ENCODE assay signal across 11 mouse cellular contexts in genomic region chr6:38882728-38883171, GRCm38 (mm10). TPM values are rescaled to one million over a fixed set of nuclear protein-coding genes. Genes with fewer than 3 reads are reported as not detected.
A peak's percentile ranks its signal among the peaks of the same experiment; 100 is the strongest.
DNase-seq lines count a peak whose midpoint lies in the region; ATAC-seq and TF ChIP-seq lines count a peak whose summit lies in the region.
"Had no signal": no experiment of that assay in that cellular context is flagged by ENCODE, and none has a peak within 500 bp of the region (broad histone marks: within the 10 kb centered on the region; RNA-seq: fewer than 3 reads in every experiment).

No protein-coding gene starts in this region.

- H3K27ac ChIP-seq in gastrocnemius, adult 2 months, result no peak overlapping the region
- H3K27ac ChIP-seq: forebrain, embryonic 15.5 days; hindbrain, embryonic 14.5 days; midbrain, embryonic 12.5 days had no signal

- no peak overlapping the region for H3K4me3 ChIP-seq in gastrocnemius, adult 2 months
- H3K4me3 ChIP-seq: forebrain, embryonic 15.5 days; midbrain, embryonic 12.5 days had no signal

- intact Hi-C loops in left cerebral cortex, postnatal 4 days (cut with DNase I), result no loop called here
- intact Hi-C loops in gastrocnemius, postnatal 36 days (cut with DNase I), result no loop called here
- intact Hi-C loops in gastrocnemius, adult 2 months (cut with DNase I), result no loop called here

- ATAC-seq in megakaryocyte, adult 5-6 weeks (ENCODE audit: poor library complexity, severe bottlenecking), result peak; percentile 67
- ATAC-seq in monocyte, adult 5-6 weeks (replicated peaks; ENCODE audit: insufficient number of reproducible peaks, low FRiP score, low TSS enrichment, poor library complexity, severe bottlenecking), result no peak
- ATAC-seq: forebrain, embryonic 15.5 days had no signal

- no peak for TF ChIP-seq CTCF in gastrocnemius, adult 2 months (IDR thresholded peaks at IDR 0.05)

- DNase-seq in left cerebral cortex, postnatal 4 days, result peak; percentile 36
- no peak for DNase-seq in left cerebral cortex, adult 11 months (ENCODE audit: low spot score)
- peak; percentile 61 for DNase-seq in Muller cell, postnatal 12 days (ENCODE audit: inconsistent ontology term)
- DNase-seq in cerebellum, adult 9-11 months, result peak; percentile 66
- no peak for DNase-seq in gastrocnemius, postnatal 36 days
- no peak for DNase-seq in gastrocnemius, adult 2 months

RNA-seq across cellular contexts. Expression of gene Hipk2, which starts 6.8 kb away (rescaled TPM):
- 10 to 100 TPM; 54.6 to 55.5 TPM for total RNA-seq in left cerebral cortex, postnatal 4 days (2021)
- 54.5 and 60.9 TPM in 2 replicates for total RNA-seq in megakaryocyte, adult 5-6 weeks (2015)
- total RNA-seq in megakaryocyte, adult 5-6 weeks (2017), result 9.5 and 21.8 TPM in 2 replicates
- 100 to 1,000 TPM in 1 of 2 experiments, 10 to 100 TPM in 1; 71.5 to 114 TPM for total RNA-seq in gastrocnemius, postnatal 36 days (2021)
- 12.4 to 19.1 TPM (median 13.0 TPM) in 3 replicates for total RNA-seq in monocyte, adult 5-6 weeks (2017)
- 100 to 1,000 TPM in 1 of 2 experiments, 10 to 100 TPM in 1; 56.2 to 120 TPM for total RNA-seq in gastrocnemius, adult 2 months (2021)

RNA-seq across cellular contexts. Expression of gene Tbxas1, which starts 7.5 kb away (rescaled TPM):
- total RNA-seq in left cerebral cortex, postnatal 4 days (2021), result 1 to 10 TPM; 1.3 to 1.4 TPM
- 22.3 and 25.1 TPM in 2 replicates for total RNA-seq in megakaryocyte, adult 5-6 weeks (2015)
- 33.0 and 43.3 TPM in 2 replicates for total RNA-seq in megakaryocyte, adult 5-6 weeks (2017)
- total RNA-seq in gastrocnemius, postnatal 36 days (2021), result under 1 TPM; 0.79 to 0.81 TPM
- total RNA-seq in monocyte, adult 5-6 weeks (2017), result 10.7 to 19.2 TPM (median 18.1 TPM) in 3 replicates
- total RNA-seq in gastrocnemius, adult 2 months (2021), result under 1 TPM; 0.64 to 0.79 TPM

Comparison
In these comparisons a context has a peak if more than half of its experiments do, and no peak if none do; other contexts are left out.
1. DNase-seq: peak in left cerebral cortex, postnatal 4 days (single experiment), Muller cell, postnatal 12 days (single experiment) and cerebellum, adult 9-11 months (single experiment); none in left cerebral cortex, adult 11 months (single experiment), gastrocnemius, postnatal 36 days (0 of 2) and gastrocnemius, adult 2 months (single experiment).